Mouse (Mus musculus): ENCODE measurements at regions not wholly inside any gene's neighbourhood (a gene's known extent, or its start where the extent isn't known, plus 50 kb on each side); places are given as distances from the start of the nearest gene placed in this dataset.

GRCm38 (mm10) chr4:58661781-58662293 is 108.1 kb upstream of the Lpar1 start:
- no peak for TF ChIP-seq MYC (IDR thresholded peaks at IDR 0.05; ENCODE audit: low read depth, low read length)
- no peak for TF ChIP-seq CHD2 (IDR thresholded peaks at IDR 0.05; ENCODE audit: low read length)
- no peak for TF ChIP-seq CTCF (conservative IDR thresholded peaks at IDR 0.05 in 1 of 2, IDR thresholded peaks at IDR 0.05 in 1 of 2; ENCODE audit: low read depth in 2 of 2, low read length in 2 of 2)
- no peak for TF ChIP-seq ELF1 (IDR thresholded peaks at IDR 0.05; ENCODE audit: low read depth, low read length)
- TF ChIP-seq POLR2A (IDR thresholded peaks at IDR 0.05; ENCODE audit: low read depth, low read length) = no peak
- TF ChIP-seq TBP (conservative IDR thresholded peaks at IDR 0.05; ENCODE audit: low read depth, low read length) = no peak
